Mouse (Mus musculus) megakaryocyte, adult 5-6 weeks (primary cell): ENCODE measurements at regions not wholly inside any gene's neighbourhood (a gene's known extent, or its start where the extent isn't known, plus 50 kb on each side); places are given as distances from the start of the nearest gene placed in this dataset.

Experiments
- ATAC-seq: 2 replicates; pipeline ENCODE4 v1.8.0; 2016; ENCODE audit warnings: mild to moderate bottlenecking, inconsistent platforms; ENCODE audit not compliant: poor library complexity, severe bottlenecking

- ATAC-seq, result no peak
Measured at GRCm38 (mm10) chr5:52092273-52092672, 98.0 kb downstream of the Dhx15 start.

- no peak for ATAC-seq
Measured at GRCm38 (mm10) chr5:52088131-52088530, 102.2 kb downstream of the Dhx15 start.

GRCm38 (mm10) chr5:52086766-52087429 lies 103.4 kb downstream of the Dhx15 start:
- ATAC-seq, result peak; percentile 93

- ATAC-seq, result no peak
Measured at GRCm38 (mm10) chr5:52080268-52080667, 110.0 kb downstream of the Dhx15 start.

- ATAC-seq, result peak; percentile 69
Measured at GRCm38 (mm10) chr5:52077696-52078095, 112.6 kb downstream of the Dhx15 start.

- peak; percentile 92 for ATAC-seq
Measured at GRCm38 (mm10) chr5:52075096-52075495, 115.2 kb downstream of the Dhx15 start.

GRCm38 (mm10) chr5:52064804-52065451 lies 125.4 kb downstream of the Dhx15 start:
- ATAC-seq, result peak; percentile 100

GRCm38 (mm10) chr5:52062214-52062613 lies 128.1 kb downstream of the Dhx15 start:
- no peak for ATAC-seq

- no peak for ATAC-seq
Measured at GRCm38 (mm10) chr5:52061226-52061625, 129.1 kb downstream of the Dhx15 start.

- no peak for ATAC-seq
Measured at GRCm38 (mm10) chr5:52057261-52057660, 133.1 kb downstream of the Dhx15 start.

- no peak for ATAC-seq
Measured at GRCm38 (mm10) chr5:52052072-52052465, 138.2 kb downstream of the Dhx15 start.

GRCm38 (mm10) chr5:52051383-52052071 lies 138.8 kb downstream of the Dhx15 start:
- no peak for ATAC-seq

GRCm38 (mm10) chr5:52048790-52049189 lies 141.5 kb downstream of the Dhx15 start:
- ATAC-seq, result no peak

GRCm38 (mm10) chr5:52046704-52047103 lies 143.6 kb downstream of the Dhx15 start:
- ATAC-seq, result no peak

GRCm38 (mm10) chr5:52044101-52044500 lies 146.2 kb downstream of the Dhx15 start:
- ATAC-seq, result no peak

GRCm38 (mm10) chr5:52041447-52041846 lies 148.9 kb downstream of the Dhx15 start:
- no peak for ATAC-seq

GRCm38 (mm10) chr5:52040427-52041312 lies 149.6 kb downstream of the Dhx15 start:
- ATAC-seq, result no peak

- ATAC-seq, result no peak
Measured at GRCm38 (mm10) chr5:52035339-52035738, 155.0 kb downstream of the Dhx15 start.

GRCm38 (mm10) chr5:52027478-52027877 lies 162.8 kb downstream of the Dhx15 start:
- no peak for ATAC-seq

GRCm38 (mm10) chr5:52026148-52026547 lies 164.2 kb downstream of the Dhx15 start:
- peak; percentile 54; the same call in 1 of the 2 replicates for ATAC-seq

- ATAC-seq, result no peak
Measured at GRCm38 (mm10) chr5:52023212-52023611, 167.1 kb downstream of the Dhx15 start.
